Mouse (Mus musculus): ENCODE measurements around the gene Ankrd55. TPM values are rescaled to one million over a fixed set of nuclear protein-coding genes. Genes with fewer than 3 reads are reported as not detected.

Ankrd55 gene
- polyA plus RNA-seq, 2 experiments = 1.0 to 1.6 TPM

- Histone ChIP-seq H3K27me3 (ENCODE audit: control insufficient read depth, insufficient read depth, low read length) (no peaks in the 10 kb centered on the region), H3K4me2 (replicated peaks; ENCODE audit: low read depth, low read length, severe bottlenecking) (no peak overlapping the region), H3K36me3 (ENCODE audit: control insufficient read depth, insufficient read depth, low read length) (no peaks in the 10 kb centered on the region), H3K27ac (replicated peaks; ENCODE audit: low read depth, low read length) (no peak overlapping the region), H3K4me1 (ENCODE audit: control insufficient read depth, insufficient read depth, low read length) (peaks cover 3% of the 10 kb centered on the region; the same call in 1 of the 2 replicates), H3K4me3 (replicated peaks; ENCODE audit: low read length) (no peak overlapping the region), H3K9ac (ENCODE audit: low read depth, low read length, severe bottlenecking) (no peak overlapping the region), H3K9me3 (ENCODE audit: control insufficient read depth, low read length) (no peaks in the 10 kb centered on the region)
- no peak for ATAC-seq (ENCODE audit: low FRiP score, low read depth)
- no peak for DNase-seq (ENCODE audit: low spot score)
- 92% methylated on average over 3 of the region's 3 CpGs for WGBS
- TF ChIP-seq POLR2A (IDR thresholded peaks at IDR 0.05; ENCODE audit: borderline replicate concordance, extremely low read depth, insufficient read depth, insufficient read length) = no peak
Observed at GRCm38 (mm10) chr13:112407181-112407700, 119.0 kb downstream of the Ankrd55 start.

DNA sequence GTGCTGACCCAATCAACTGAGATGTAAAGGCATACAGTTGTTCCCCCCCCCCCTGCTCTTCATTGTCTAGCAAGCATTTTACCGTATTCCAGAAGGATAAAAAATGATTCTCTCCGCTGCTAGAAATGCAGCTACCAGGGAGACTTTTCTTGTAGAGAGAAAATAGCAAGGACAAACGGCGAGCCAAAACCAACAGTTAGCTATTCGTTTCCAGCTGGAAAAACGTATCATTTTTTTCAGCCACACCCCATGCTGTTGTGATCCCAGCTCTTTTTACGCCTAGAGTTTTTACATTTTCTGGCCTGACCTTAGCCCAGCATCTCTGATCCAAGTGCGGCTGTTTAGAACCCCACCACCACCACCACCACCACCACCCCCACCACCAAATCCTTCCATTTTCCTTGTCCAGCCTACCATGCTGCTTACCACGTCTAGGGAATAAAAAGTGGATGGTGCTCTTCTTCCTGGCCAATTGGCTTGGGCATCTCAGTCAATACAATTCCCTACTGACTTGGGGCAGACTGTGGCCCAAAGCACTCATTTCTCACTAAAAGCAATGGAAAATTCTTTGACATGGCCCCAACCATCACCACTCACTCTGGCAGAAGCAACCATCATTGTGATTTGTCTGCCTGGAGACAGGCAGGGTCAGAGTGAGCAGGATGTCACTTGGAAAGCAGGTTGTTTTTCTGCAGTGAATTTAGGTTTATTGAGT is 119.7 kb downstream of the Ankrd55 start:
- no peak overlapping the region for H3K4me3 ChIP-seq (replicated peaks; ENCODE audit: low read length)
- no peak overlapping the region for H3K4me2 ChIP-seq (replicated peaks; ENCODE audit: low read depth, low read length, severe bottlenecking)
- WGBS = 86% methylated on average over 9 of the region's 9 CpGs
- no peaks in the 10 kb centered on the region for H3K27me3 ChIP-seq (ENCODE audit: control insufficient read depth, insufficient read depth, low read length)
- no peak overlapping the region for H3K27ac ChIP-seq (replicated peaks; ENCODE audit: low read depth, low read length)
- no peak for DNase-seq (ENCODE audit: low spot score)
- no peak for ATAC-seq (ENCODE audit: low FRiP score, low read depth)
- no peak overlapping the region for H3K9ac ChIP-seq (ENCODE audit: low read depth, low read length, severe bottlenecking)
- peaks cover 3% of the 10 kb centered on the region; the same call in 1 of the 2 replicates for H3K4me1 ChIP-seq (ENCODE audit: control insufficient read depth, insufficient read depth, low read length)
- no peaks in the 10 kb centered on the region for H3K9me3 ChIP-seq (ENCODE audit: control insufficient read depth, low read length)
- no peaks in the 10 kb centered on the region for H3K36me3 ChIP-seq (ENCODE audit: control insufficient read depth, insufficient read depth, low read length)
- no peak for TF ChIP-seq POLR2A (IDR thresholded peaks at IDR 0.05; ENCODE audit: borderline replicate concordance, extremely low read depth, insufficient read depth, insufficient read length)

DNA sequence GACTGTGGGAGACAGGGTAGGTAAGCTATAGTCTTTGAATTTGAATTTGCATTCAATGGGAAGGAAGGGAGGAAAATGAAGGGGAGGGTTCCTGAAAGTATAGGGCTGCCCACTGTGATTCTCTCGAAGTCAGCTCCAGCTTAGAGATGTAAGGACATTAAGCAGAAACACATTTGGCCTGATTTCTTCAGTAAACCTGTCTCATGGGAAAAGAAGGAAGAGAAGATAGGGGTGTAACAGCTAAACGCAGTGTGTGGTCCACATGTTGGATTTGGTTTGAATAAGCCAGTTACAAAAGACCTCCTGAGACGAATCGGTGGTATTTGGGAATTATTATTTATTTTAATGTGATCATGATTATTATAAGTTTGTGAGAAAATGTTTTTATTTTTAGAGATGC is 120.5 kb downstream of the Ankrd55 start:
- no peaks in the 10 kb centered on the region for H3K9me3 ChIP-seq (ENCODE audit: control insufficient read depth, low read length)
- no peaks in the 10 kb centered on the region for H3K27me3 ChIP-seq (ENCODE audit: control insufficient read depth, insufficient read depth, low read length)
- ATAC-seq (ENCODE audit: low FRiP score, low read depth) (no peak), DNase-seq (ENCODE audit: low spot score) (no peak)
- H3K36me3 ChIP-seq (ENCODE audit: control insufficient read depth, insufficient read depth, low read length) = no peaks in the 10 kb centered on the region
- TF ChIP-seq POLR2A (IDR thresholded peaks at IDR 0.05; ENCODE audit: borderline replicate concordance, extremely low read depth, insufficient read depth, insufficient read length) = no peak
- WGBS = 77% methylated on average over 4 of the region's 4 CpGs
- H3K27ac ChIP-seq (replicated peaks; ENCODE audit: low read depth, low read length) = no peak overlapping the region
- no peak overlapping the region for H3K4me3 ChIP-seq (replicated peaks; ENCODE audit: low read length)
- H3K4me1 ChIP-seq (ENCODE audit: control insufficient read depth, insufficient read depth, low read length) = peaks cover 3% of the 10 kb centered on the region; the same call in 1 of the 2 replicates
- no peak overlapping the region for H3K9ac ChIP-seq (ENCODE audit: low read depth, low read length, severe bottlenecking)
- no peak overlapping the region for H3K4me2 ChIP-seq (replicated peaks; ENCODE audit: low read depth, low read length, severe bottlenecking)

DNA sequence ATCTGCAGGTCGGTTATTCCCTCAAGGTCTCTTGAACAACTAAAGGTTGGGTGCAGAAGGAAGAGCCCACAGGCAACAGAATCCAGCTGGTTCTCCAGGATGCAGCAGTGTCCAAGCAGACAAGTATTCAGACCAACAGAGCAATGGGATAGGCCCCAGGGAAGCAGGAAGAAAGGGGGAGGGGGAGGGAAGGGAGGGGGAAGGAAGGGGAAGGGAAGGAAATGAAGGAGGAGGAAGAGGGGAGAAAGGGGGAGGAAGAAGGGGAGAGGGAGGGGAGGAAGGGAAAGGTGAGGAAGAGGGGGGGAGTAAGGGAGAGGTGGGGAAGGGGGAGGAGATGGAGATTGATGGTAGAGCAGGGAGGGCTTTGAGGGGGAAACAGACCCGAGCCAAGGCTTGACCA is 121.1 kb downstream of the Ankrd55 start:
- H3K4me1 ChIP-seq (ENCODE audit: control insufficient read depth, insufficient read depth, low read length) = peaks cover 3% of the 10 kb centered on the region; the same call in 1 of the 2 replicates
- ATAC-seq (ENCODE audit: low FRiP score, low read depth) = no peak
- DNase-seq (ENCODE audit: low spot score) = no peak
- TF ChIP-seq POLR2A (IDR thresholded peaks at IDR 0.05; ENCODE audit: borderline replicate concordance, extremely low read depth, insufficient read depth, insufficient read length) = no peak
- H3K4me3 ChIP-seq (replicated peaks; ENCODE audit: low read length) = no peak overlapping the region
- no peak overlapping the region for H3K9ac ChIP-seq (ENCODE audit: low read depth, low read length, severe bottlenecking)
- no peaks in the 10 kb centered on the region for H3K27me3 ChIP-seq (ENCODE audit: control insufficient read depth, insufficient read depth, low read length)
- no peak overlapping the region for H3K4me2 ChIP-seq (replicated peaks; ENCODE audit: low read depth, low read length, severe bottlenecking)
- H3K9me3 ChIP-seq (ENCODE audit: control insufficient read depth, low read length) = no peaks in the 10 kb centered on the region
- H3K27ac ChIP-seq (replicated peaks; ENCODE audit: low read depth, low read length) = no peak overlapping the region
- 72% methylated on average over 2 of the region's 2 CpGs for WGBS
- no peaks in the 10 kb centered on the region for H3K36me3 ChIP-seq (ENCODE audit: control insufficient read depth, insufficient read depth, low read length)

GRCm38 (mm10) chr13:112409851-112410250 is 121.6 kb downstream of the Ankrd55 start:
- H3K36me3 ChIP-seq (ENCODE audit: control insufficient read depth, insufficient read depth, low read length) = no peaks in the 10 kb centered on the region
- TF ChIP-seq POLR2A (IDR thresholded peaks at IDR 0.05; ENCODE audit: borderline replicate concordance, extremely low read depth, insufficient read depth, insufficient read length) = no peak
- peaks cover 3% of the 10 kb centered on the region; the same call in 1 of the 2 replicates for H3K4me1 ChIP-seq (ENCODE audit: control insufficient read depth, insufficient read depth, low read length)
- H3K27ac ChIP-seq (replicated peaks; ENCODE audit: low read depth, low read length) = no peak overlapping the region
- no peak overlapping the region for H3K9ac ChIP-seq (ENCODE audit: low read depth, low read length, severe bottlenecking)
- no peak overlapping the region for H3K4me2 ChIP-seq (replicated peaks; ENCODE audit: low read depth, low read length, severe bottlenecking)
- DNase-seq (ENCODE audit: low spot score) = no peak
- no peak for ATAC-seq (ENCODE audit: low FRiP score, low read depth)
- H3K27me3 ChIP-seq (ENCODE audit: control insufficient read depth, insufficient read depth, low read length) = no peaks in the 10 kb centered on the region
- H3K4me3 ChIP-seq (replicated peaks; ENCODE audit: low read length) = no peak overlapping the region
- WGBS = 77% methylated on average over 1 of the region's 1 CpGs
- no peaks in the 10 kb centered on the region for H3K9me3 ChIP-seq (ENCODE audit: control insufficient read depth, low read length)

Data from limb, embryonic 14.5 days (tissue).